Mouse (Mus musculus) midbrain, embryonic 15.5 days (tissue): Measurements from ENCODE around the gene Dnph1. TPM values are rescaled to one million over a fixed set of nuclear protein-coding genes. Genes with fewer than 3 reads are reported as not detected.
A peak's percentile ranks its signal among the peaks of the same experiment; 100 is the strongest.

Experiments
- ATAC-seq: fragments of 200-750 bp; cut with Nextera tagmentation; replicated peaks from 2 replicates; pipeline ENCODE4 v1.8.0; 2017; ENCODE audit warnings: moderate TSS enrichment
- H3K27ac ChIP-seq: fragments of 300-500 bp; sonication (generic); 2 replicates; pipeline ENCODE4 v1.5.1; 2015; ENCODE audit warnings: mild to moderate bottlenecking, inconsistent platforms
- H3K27me3 ChIP-seq: fragments of 300-500 bp; sonication (generic); replicated peaks from 2 replicates; pipeline ENCODE4 v1.6.1; 2015; ENCODE audit warnings: inconsistent platforms
- H3K36me3 ChIP-seq: fragments of 300-500 bp; sonication (generic); replicated peaks from 2 replicates; pipeline ENCODE4 v1.6.1; 2015; ENCODE audit warnings: inconsistent platforms
- H3K4me1 ChIP-seq: fragments of 300-500 bp; sonication (generic); 2 replicates; pipeline ENCODE4 v1.6.1; 2015; ENCODE audit warnings: inconsistent platforms
- H3K4me2 ChIP-seq: fragments of 300-500 bp; sonication (generic); 2 replicates; pipeline ENCODE4 v1.6.1; 2015; ENCODE audit warnings: inconsistent platforms, mild to moderate bottlenecking, moderate library complexity
- H3K4me3 ChIP-seq: fragments of 300-500 bp; sonication (generic); 2 replicates; pipeline ENCODE4 v1.5.1; 2015; ENCODE audit warnings: mild to moderate bottlenecking, inconsistent platforms
- H3K9ac ChIP-seq: fragments of 300-500 bp; sonication (generic); 2 replicates; pipeline ENCODE4 v1.6.1; 2015; ENCODE audit warnings: mild to moderate bottlenecking, inconsistent platforms
- H3K9me3 ChIP-seq: fragments of 300-500 bp; sonication (generic); 2 replicates; pipeline ENCODE4 v1.6.1; 2016; ENCODE audit warnings: inconsistent platforms
- WGBS: fragments of 180-500 bp; shearing (Covaris S2); methylation state at CpG from one replicate; pipeline ENCODE4 v1.1.7; 2015; ENCODE audit warnings: mixed read lengths; 5-methylcytosine and 5-hydroxymethylcytosine counted together
- polyA plus RNA-seq: library from polyadenylated mRNA; unstranded; fragments of >200 nt; fragmentation: Nextera tagmentation; extraction: Ambion mirVana; gene quantifications from 2 replicates; pipeline ENCODE4 v1.2.1, GENCODE M21; 2015

The Dnph1 gene
- polyA plus RNA-seq, 1 experiment from 2014 or later, result 14.5 TPM

- peak overlapping the region; percentile 72 for H3K4me3 ChIP-seq
- H3K4me1 ChIP-seq, result peaks cover 21% of the 10 kb centered on the region
- H3K9ac ChIP-seq, result peak overlapping the region; percentile 79
- H3K27ac ChIP-seq, result 0 out of 2 replicates have a peak overlapping the region, but pooled peaks have one; percentile 71
- peaks cover 41% of the 10 kb centered on the region for H3K36me3 ChIP-seq
- 7% methylated on average over 7 of the region's 7 CpGs for WGBS
- peak overlapping the region; percentile 63 for H3K4me2 ChIP-seq
- H3K27me3 ChIP-seq, result no peaks in the 10 kb centered on the region
- H3K9me3 ChIP-seq, result no peaks in the 10 kb centered on the region
- peak; percentile 16; the same call in 1 of the 2 replicates for ATAC-seq
Observed at GRCm38 (mm10) chr17:46546591-46546990, 50.1 kb downstream of the Dnph1 start.

- no peaks in the 10 kb centered on the region for H3K27me3 ChIP-seq
- no peak overlapping the region for H3K27ac ChIP-seq
- no peak for ATAC-seq
- WGBS, result 12% methylated on average over 8 of the region's 8 CpGs
- peaks cover 21% of the 10 kb centered on the region for H3K4me1 ChIP-seq
- H3K9ac ChIP-seq, result no peak overlapping the region
- H3K9me3 ChIP-seq, result no peaks in the 10 kb centered on the region
- H3K36me3 ChIP-seq, result peaks cover 40% of the 10 kb centered on the region
- H3K4me3 ChIP-seq, result 0 out of 2 replicates have a peak overlapping the region, but pooled peaks have one; percentile 72
- H3K4me2 ChIP-seq, result peak overlapping the region; percentile 63; the same call in 1 of the 2 replicates
Observed at GRCm38 (mm10) chr17:46546995-46547394, 50.5 kb downstream of the Dnph1 start.

- Histone ChIP-seq H3K4me1 (peaks cover 30% of the 10 kb centered on the region), H3K36me3 (peaks cover 35% of the 10 kb centered on the region), H3K4me3 (no peak overlapping the region), H3K9ac (no peak overlapping the region), H3K27me3 (no peaks in the 10 kb centered on the region), H3K27ac (no peak overlapping the region), H3K9me3 (no peaks in the 10 kb centered on the region), H3K4me2 (no peak overlapping the region)
- no peak for ATAC-seq
- 29% methylated on average over 3 of the region's 3 CpGs for WGBS
Observed at GRCm38 (mm10) chr17:46547923-46548322, 51.4 kb downstream of the Dnph1 start.

- 61% methylated on average over 11 of the region's 11 CpGs for WGBS
- no peaks in the 10 kb centered on the region for H3K27me3 ChIP-seq
- H3K4me1 ChIP-seq, result peaks cover 38% of the 10 kb centered on the region
- H3K27ac ChIP-seq, result no peak overlapping the region
- H3K36me3 ChIP-seq, result peaks cover 30% of the 10 kb centered on the region
- H3K9ac ChIP-seq, result no peak overlapping the region
- no peak overlapping the region for H3K4me3 ChIP-seq
- no peak for ATAC-seq
- H3K4me2 ChIP-seq, result no peak overlapping the region
- no peaks in the 10 kb centered on the region for H3K9me3 ChIP-seq
Observed at GRCm38 (mm10) chr17:46548741-46549140, 52.2 kb downstream of the Dnph1 start.

GRCm38 (mm10) chr17:46549193-46549592 is 52.7 kb downstream of the Dnph1 start:
- Histone ChIP-seq H3K4me3 (no peak overlapping the region), H3K4me2 (no peak overlapping the region), H3K36me3 (peaks cover 30% of the 10 kb centered on the region), H3K4me1 (peaks cover 42% of the 10 kb centered on the region), H3K9ac (no peak overlapping the region), H3K9me3 (no peaks in the 10 kb centered on the region), H3K27me3 (no peaks in the 10 kb centered on the region), H3K27ac (no peak overlapping the region)
- 29% methylated on average over 8 of the region's 8 CpGs for WGBS
- ATAC-seq, result no peak

Other genes with a start within 250 kb of the Dnph1 start
- 71.6 and 78.4 TPM in 2 replicates for gene Polr1c, start 248.7 kb upstream of the Dnph1 start, polyA plus RNA-seq
- 95.2 and 107 TPM in 2 replicates for gene Yipf3, start 248.6 kb upstream of the Dnph1 start, polyA plus RNA-seq
- 14.7 and 16.6 TPM in 2 replicates for gene Lrrc73, start 243.2 kb upstream of the Dnph1 start, polyA plus RNA-seq
- 29.4 and 31.4 TPM in 2 replicates for gene Tjap1, start 213.7 kb upstream of the Dnph1 start, polyA plus RNA-seq
- gene Dlk2, start 199.3 kb upstream of the Dnph1 start, polyA plus RNA-seq, result 22.5 and 23.7 TPM in 2 replicates
- 10.7 TPM in 2 replicates for gene Abcc10, start 168.4 kb upstream of the Dnph1 start, polyA plus RNA-seq
- gene Zfp318, start 113.0 kb upstream of the Dnph1 start, polyA plus RNA-seq, result 18.7 and 21.8 TPM in 2 replicates
- 2.0 and 3.0 TPM in 2 replicates for gene Crip3, start 67.8 kb upstream of the Dnph1 start, polyA plus RNA-seq
- not detected in 2 replicates for gene Slc22a7, start 58.3 kb upstream of the Dnph1 start, polyA plus RNA-seq
- 8.7 and 9.0 TPM in 2 replicates for gene Ttbk1, start 9.0 kb upstream of the Dnph1 start, polyA plus RNA-seq
- 25.0 and 26.7 TPM in 2 replicates for gene Cul9, start 49.7 kb downstream of the Dnph1 start, polyA plus RNA-seq
- 3.7 and 5.7 TPM in 2 replicates for gene Srf, start 59.5 kb downstream of the Dnph1 start, polyA plus RNA-seq
- gene Ptk7, start 132.8 kb downstream of the Dnph1 start, polyA plus RNA-seq, result 33.6 and 34.8 TPM in 2 replicates
- 42.5 and 44.5 TPM in 2 replicates for gene Klc4, start 149.3 kb downstream of the Dnph1 start, polyA plus RNA-seq
- gene Mrpl2, start 149.5 kb downstream of the Dnph1 start, polyA plus RNA-seq, result 60.6 and 74.5 TPM in 2 replicates
- gene Cul7, start 153.6 kb downstream of the Dnph1 start, polyA plus RNA-seq, result 44.7 and 46.3 TPM in 2 replicates
- gene Rrp36, start 177.6 kb downstream of the Dnph1 start, polyA plus RNA-seq, result 49.9 and 50.8 TPM in 2 replicates
- gene Mea1, start 182.1 kb downstream of the Dnph1 start, polyA plus RNA-seq, result 277 and 304 TPM in 2 replicates
- gene Klhdc3, start 184.2 kb downstream of the Dnph1 start, polyA plus RNA-seq, result 172 and 180 TPM in 2 replicates
- gene Ppp2r5d, start 208.4 kb downstream of the Dnph1 start, polyA plus RNA-seq, result 103 and 112 TPM in 2 replicates
- 28.2 and 31.9 TPM in 2 replicates for gene Pex6, start 214.8 kb downstream of the Dnph1 start, polyA plus RNA-seq
- gene Gnmt, start 232.5 kb downstream of the Dnph1 start, polyA plus RNA-seq, result 0.65 and 1.3 TPM in 2 replicates